Mouse (Mus musculus) hindbrain, postnatal 0 days (tissue): ENCODE measurements around the gene Tmprss13. TPM values are rescaled to one million over a fixed set of nuclear protein-coding genes. Genes with fewer than 3 reads are reported as not detected.

ENCODE experiments used
- ATAC-seq: fragments of 200-750 bp; cut with Nextera tagmentation; 2 replicates; pipeline ENCODE4 v1.8.0; 2017; ENCODE audit warnings: mild to moderate bottlenecking, moderate TSS enrichment, moderate library complexity
- DNase-seq: peaks from one replicate; pipeline ENCODE4 v3.0.0-alpha.2; 2015; ENCODE audit warnings: low spot score
- H3K27ac ChIP-seq: fragments of 300-500 bp; sonication (generic); 2 replicates; pipeline ENCODE4 v1.5.1; 2014; ENCODE audit warnings: mild to moderate bottlenecking
- H3K27me3 ChIP-seq: fragments of 300-500 bp; sonication (generic); 2 replicates; pipeline ENCODE4 v1.6.1; 2014; ENCODE audit warnings: low read length, mixed read lengths; ENCODE audit not compliant: insufficient read depth
- H3K36me3 ChIP-seq: fragments of 300-500 bp; sonication (generic); 2 replicates; pipeline ENCODE4 v1.6.1; 2014; ENCODE audit warnings: low read length, mixed read lengths; ENCODE audit not compliant: insufficient read depth
- H3K4me1 ChIP-seq: fragments of 300-500 bp; sonication (generic); 2 replicates; pipeline ENCODE4 v1.6.1; 2014; ENCODE audit warnings: antibody characterized with exemption, low read length, mixed read lengths; ENCODE audit not compliant: insufficient read depth
- H3K4me2 ChIP-seq: fragments of 300-500 bp; sonication (generic); 2 replicates; pipeline ENCODE4 v1.6.1; 2014; ENCODE audit warnings: low read depth, mild to moderate bottlenecking, low read length, moderate library complexity, mixed read lengths
- H3K4me3 ChIP-seq: fragments of 300-500 bp; sonication (generic); 2 replicates; pipeline ENCODE4 v1.5.1; 2014; ENCODE audit warnings: low read length
- H3K9ac ChIP-seq: fragments of 300-500 bp; sonication (generic); replicated peaks from 2 replicates; pipeline ENCODE4 v1.6.1; 2014; ENCODE audit warnings: mild to moderate bottlenecking, low read length, moderate library complexity, mixed read lengths
- H3K9me3 ChIP-seq: fragments of 300-500 bp; sonication (generic); 2 replicates; pipeline ENCODE4 v1.6.1; 2016; ENCODE audit warnings: low read length, mixed read lengths
- CTCF ChIP-seq: IDR thresholded peaks from 2 replicates; pipeline ENCODE4 v1.5.1; 2016; ENCODE audit warnings: antibody characterized with exemption, control low read depth, low read depth
- WGBS: fragments of 180-500 bp; shearing (Covaris S2); extraction: QIAGEN DNeasy Blood & Tissue Kit; methylation state at CpG from one replicate; pipeline ENCODE4 v1.1.7; 2014; 5-methylcytosine and 5-hydroxymethylcytosine counted together
- polyA plus RNA-seq: library from polyadenylated mRNA; unstranded; fragments of >200 nt; fragmentation: Nextera tagmentation; extraction: Ambion mirVana; gene quantifications from 2 replicates; pipeline ENCODE4 v1.2.1, GENCODE M21; 2015
- total RNA-seq: library from RNA; depleted of rRNA; stranded (reverse); fragments of >200 nt; gene quantifications from 2 replicates; pipeline ENCODE4 v1.2.3, GENCODE M21; 2014

Tmprss13 gene
- total and polyA plus RNA-seq, 2 experiments from 2014 or later: not detected

DNA sequence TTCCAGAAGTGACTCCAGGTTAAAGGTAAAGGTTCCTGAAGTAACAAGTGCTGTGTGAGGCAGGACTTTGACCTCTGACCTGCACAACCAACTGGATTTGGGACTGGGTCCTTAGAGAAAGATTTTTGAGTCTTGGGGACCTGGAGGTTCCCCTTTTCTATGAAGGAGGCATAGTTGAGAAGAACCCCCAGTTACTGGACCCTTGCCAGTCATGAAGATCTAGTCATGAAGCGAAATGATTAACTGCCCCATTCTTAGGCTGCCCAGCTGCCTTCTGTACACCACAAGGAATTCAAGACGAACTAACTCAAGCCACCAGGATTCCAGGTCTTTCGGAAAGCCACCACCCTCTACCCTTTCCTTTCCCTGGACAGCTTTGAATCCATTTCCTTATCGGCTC is 57.5 kb downstream of the Tmprss13 start:
- H3K36me3 ChIP-seq: no peaks in the 10 kb centered on the region
- WGBS: 41% methylated on average over 4 of the region's 4 CpGs
- ATAC-seq (no peak), DNase-seq (no peak)
- no peak overlapping the region for H3K4me3 ChIP-seq
- no peak overlapping the region for H3K27ac ChIP-seq
- TF ChIP-seq CTCF: no peak
- H3K9me3 ChIP-seq: no peaks in the 10 kb centered on the region
- peaks cover 49% of the 10 kb centered on the region for H3K4me1 ChIP-seq
- no peak overlapping the region for H3K9ac ChIP-seq
- no peaks in the 10 kb centered on the region for H3K27me3 ChIP-seq
- H3K4me2 ChIP-seq: no peak overlapping the region

DNA sequence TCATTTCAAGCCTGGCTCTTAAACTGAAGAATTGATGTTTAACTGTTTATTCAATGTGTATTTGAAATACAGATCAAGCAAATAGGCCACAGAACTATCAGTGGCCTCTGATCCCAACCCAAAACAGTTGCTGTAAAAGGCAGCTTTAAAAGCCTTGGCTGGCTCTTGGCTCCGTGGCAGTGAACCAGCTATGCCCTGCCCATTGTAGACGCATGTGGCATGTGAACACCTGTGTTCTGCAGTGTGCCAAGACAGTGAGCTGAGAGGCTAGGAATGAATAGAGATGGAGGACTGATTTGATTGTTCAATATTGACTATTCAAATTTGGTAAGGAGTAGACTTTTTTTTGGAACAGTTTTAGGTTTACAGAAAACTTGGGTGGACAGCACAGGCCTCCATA is 58.0 kb downstream of the Tmprss13 start:
- H3K9me3 ChIP-seq: no peaks in the 10 kb centered on the region
- no peak overlapping the region for H3K4me3 ChIP-seq
- WGBS: 57% methylated on average over 2 of the region's 2 CpGs
- no peak for DNase-seq
- H3K36me3 ChIP-seq: no peaks in the 10 kb centered on the region
- peaks cover 51% of the 10 kb centered on the region for H3K4me1 ChIP-seq
- no peaks in the 10 kb centered on the region for H3K27me3 ChIP-seq
- H3K4me2 ChIP-seq: no peak overlapping the region
- no peak overlapping the region for H3K9ac ChIP-seq
- no peak for TF ChIP-seq CTCF
- no peak overlapping the region for H3K27ac ChIP-seq
- no peak for ATAC-seq

DNA sequence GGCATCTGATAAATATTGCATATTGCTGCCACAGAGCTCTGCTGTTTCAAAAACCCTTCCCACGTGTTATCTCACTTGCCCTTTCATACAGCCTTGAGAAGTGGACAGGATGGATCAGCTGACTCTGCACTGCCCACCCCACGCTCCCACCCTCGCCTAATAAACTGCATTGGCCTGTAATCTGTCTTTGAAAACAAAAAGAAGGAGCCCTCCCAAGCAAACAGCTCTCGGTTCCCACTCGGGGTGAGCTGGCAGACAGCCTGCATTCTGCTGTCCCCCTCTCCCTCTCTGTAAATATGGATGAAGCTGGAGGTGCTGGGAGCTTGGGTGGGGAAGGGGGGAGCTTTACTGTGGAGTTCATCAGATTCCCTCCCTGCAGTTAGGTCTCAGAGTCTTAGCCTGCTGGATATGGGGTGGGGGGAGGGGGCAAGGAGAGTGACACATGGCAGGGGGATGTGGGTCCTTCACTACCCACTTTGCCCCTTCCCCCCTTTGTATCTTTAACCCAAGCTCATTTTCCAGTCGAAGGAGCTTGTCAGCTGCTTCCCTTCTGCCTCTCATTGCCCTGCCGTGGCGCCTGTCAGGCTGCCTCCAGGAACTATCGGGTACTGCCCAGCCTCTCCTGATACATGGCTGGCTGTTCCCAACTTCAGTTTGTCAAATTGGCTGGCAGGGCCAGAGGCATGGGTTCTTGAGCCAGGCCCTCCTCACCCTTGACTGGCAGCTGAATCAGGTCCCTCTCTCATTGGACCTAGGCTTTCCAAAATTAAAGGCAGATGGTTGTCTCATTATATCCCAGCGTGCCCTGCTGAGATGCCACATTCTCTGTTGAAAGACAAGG is 61.7 kb downstream of the Tmprss13 start:
- Histone ChIP-seq H3K27ac (peak overlapping the region; percentile 77), H3K4me3 (no peak overlapping the region), H3K27me3 (no peaks in the 10 kb centered on the region), H3K4me1 (peaks cover 46% of the 10 kb centered on the region), H3K9me3 (no peaks in the 10 kb centered on the region), H3K4me2 (no peak overlapping the region), H3K36me3 (no peaks in the 10 kb centered on the region), H3K9ac (no peak overlapping the region; the same call in 1 of the 2 replicates)
- DNase-seq (peak; percentile 74), ATAC-seq (peak; percentile 78)
- WGBS: 20% methylated on average over 10 of the region's 10 CpGs
- no peak for TF ChIP-seq CTCF

DNA sequence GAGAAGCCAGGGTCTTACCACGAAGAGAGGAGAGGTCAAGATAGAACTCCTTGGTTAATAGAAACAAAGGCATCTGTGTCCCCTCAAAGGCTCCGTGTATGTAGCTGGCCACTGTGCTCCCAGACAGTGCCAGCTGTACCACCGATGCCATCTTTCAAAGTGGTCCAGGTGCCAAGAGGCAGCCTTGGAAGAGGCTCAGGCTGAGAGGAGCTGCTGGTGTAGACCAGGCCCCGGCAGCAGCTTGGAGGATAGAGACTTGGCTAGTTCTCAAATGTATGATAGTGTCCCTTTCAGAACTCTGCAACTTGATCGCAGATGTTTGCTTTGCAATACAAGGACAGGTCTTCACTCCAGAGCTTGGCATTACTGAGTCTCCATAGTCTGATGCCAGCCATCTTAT is 63.4 kb downstream of the Tmprss13 start:
- 45% methylated on average over 5 of the region's 5 CpGs for WGBS
- peak; percentile 72 for DNase-seq
- TF ChIP-seq CTCF: no peak
- Histone ChIP-seq H3K27ac (peak overlapping the region; percentile 77), H3K4me1 (peaks cover 29% of the 10 kb centered on the region), H3K9me3 (no peaks in the 10 kb centered on the region), H3K27me3 (no peaks in the 10 kb centered on the region), H3K36me3 (no peaks in the 10 kb centered on the region), H3K9ac (no peak overlapping the region), H3K4me3 (no peak overlapping the region), H3K4me2 (no peak overlapping the region)
- peak; percentile 70 for ATAC-seq

DNA sequence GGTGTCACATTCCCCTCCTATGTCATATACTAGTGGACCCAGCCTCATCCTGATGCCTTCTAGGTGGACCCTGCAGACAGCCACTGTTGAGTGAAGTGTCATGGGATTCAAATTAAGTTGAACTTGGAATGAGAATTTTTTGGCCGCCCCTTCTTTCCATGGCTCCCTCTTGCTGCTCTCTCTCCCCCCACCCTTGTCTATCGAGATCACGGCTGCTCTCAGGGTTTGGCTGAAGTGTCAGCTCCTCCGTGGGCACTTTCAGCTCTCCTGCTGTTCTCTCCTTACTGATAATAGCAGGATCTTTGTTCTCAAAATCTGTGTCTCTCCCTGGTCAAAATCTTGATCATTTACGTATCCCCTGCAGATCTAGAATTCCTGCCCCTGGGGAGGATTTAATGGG is 63.9 kb downstream of the Tmprss13 start:
- H3K27ac ChIP-seq: peak overlapping the region; percentile 16; the same call in 1 of the 2 replicates
- H3K4me2 ChIP-seq: no peak overlapping the region
- no peak overlapping the region for H3K4me3 ChIP-seq
- 49% methylated on average over 5 of the region's 5 CpGs for WGBS
- H3K36me3 ChIP-seq: no peaks in the 10 kb centered on the region
- TF ChIP-seq CTCF: no peak
- ATAC-seq: no peak; the same call in 1 of the 2 replicates
- H3K9ac ChIP-seq: no peak overlapping the region
- DNase-seq: no peak
- H3K4me1 ChIP-seq: peaks cover 27% of the 10 kb centered on the region
- H3K27me3 ChIP-seq: no peaks in the 10 kb centered on the region
- no peaks in the 10 kb centered on the region for H3K9me3 ChIP-seq

DNA sequence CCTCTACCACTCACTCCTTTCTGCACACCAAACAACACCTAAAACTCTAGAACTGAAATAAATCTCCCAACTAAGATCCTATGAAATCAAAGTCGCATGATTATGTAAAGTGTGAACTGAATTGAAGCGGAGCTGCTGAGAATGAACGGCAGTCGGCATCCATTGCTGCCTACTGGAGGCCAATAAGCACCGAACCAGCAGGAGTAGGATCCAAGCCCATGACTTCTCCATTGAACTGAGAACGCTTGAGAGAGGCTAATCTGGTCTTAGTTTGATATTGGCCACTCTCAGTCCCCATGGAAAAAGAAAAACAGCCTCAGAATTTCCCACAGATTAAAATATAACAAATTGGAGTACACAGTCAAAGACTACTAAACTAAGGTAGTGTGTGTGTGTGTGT is 65.0 kb downstream of the Tmprss13 start:
- peaks cover 27% of the 10 kb centered on the region; the same call in 1 of the 2 replicates for H3K4me1 ChIP-seq
- TF ChIP-seq CTCF: no peak
- H3K9ac ChIP-seq: no peak overlapping the region
- no peaks in the 10 kb centered on the region for H3K36me3 ChIP-seq
- ATAC-seq: no peak
- 80% methylated on average over 6 of the region's 6 CpGs for WGBS
- no peak for DNase-seq
- no peak overlapping the region for H3K4me3 ChIP-seq
- no peak overlapping the region for H3K27ac ChIP-seq
- no peak overlapping the region for H3K4me2 ChIP-seq
- no peaks in the 10 kb centered on the region for H3K27me3 ChIP-seq
- no peaks in the 10 kb centered on the region for H3K9me3 ChIP-seq

DNA sequence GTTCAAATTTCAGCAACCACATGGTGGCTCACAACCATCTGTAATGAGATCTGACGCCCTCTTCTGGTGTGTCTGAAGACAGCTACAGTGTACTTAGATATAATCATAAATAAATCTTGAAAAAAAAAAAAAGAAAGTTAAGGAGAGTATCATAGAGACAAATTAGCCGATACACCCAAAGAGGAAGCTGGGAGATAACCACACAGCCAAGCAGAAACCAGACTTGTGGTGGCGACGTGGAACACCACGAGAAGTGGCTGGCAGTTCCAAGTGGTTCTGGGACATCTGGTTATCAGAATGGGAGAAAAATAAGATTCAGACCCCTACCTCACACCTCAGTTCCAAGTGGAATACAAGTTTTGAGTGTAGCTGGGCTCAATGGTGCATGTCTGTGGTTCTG is 67.8 kb downstream of the Tmprss13 start:
- no peak for ATAC-seq
- H3K4me3 ChIP-seq: no peak overlapping the region
- 0 out of 2 replicates have a peak, but pooled peaks cover 5% of the 10 kb centered on the region for H3K36me3 ChIP-seq
- no peak overlapping the region for H3K4me2 ChIP-seq
- DNase-seq: no peak
- TF ChIP-seq CTCF: no peak
- no peaks in the 10 kb centered on the region for H3K9me3 ChIP-seq
- WGBS: 85% methylated on average over 5 of the region's 5 CpGs
- H3K4me1 ChIP-seq: peaks cover 9% of the 10 kb centered on the region; the same call in 1 of the 2 replicates
- no peak overlapping the region for H3K27ac ChIP-seq
- no peak overlapping the region for H3K9ac ChIP-seq
- H3K27me3 ChIP-seq: no peaks in the 10 kb centered on the region
